Mouse (Mus musculus) left cerebral cortex, adult 18-20 months (tissue): Measurements from ENCODE around the gene Snx11. TPM values are rescaled to one million over a fixed set of nuclear protein-coding genes. Genes with fewer than 3 reads are reported as not detected.

ENCODE experiments used
- DNase-seq, 2 experiments: peaks; one replicate each; pipeline ENCODE4 v3.0.0; 2021 to 2022; ENCODE audit warnings: low spot score in 2 of 2, mixed read lengths in 1 of 2
- total RNA-seq, 2 experiments: library from RNA; stranded (reverse); gene quantifications; 2 replicates each; pipeline ENCODE4 v1.2.3; 2021

Gene Snx11
- total RNA-seq, 2 experiments from 2014 or later = 48.8 to 48.9 TPM

DNA sequence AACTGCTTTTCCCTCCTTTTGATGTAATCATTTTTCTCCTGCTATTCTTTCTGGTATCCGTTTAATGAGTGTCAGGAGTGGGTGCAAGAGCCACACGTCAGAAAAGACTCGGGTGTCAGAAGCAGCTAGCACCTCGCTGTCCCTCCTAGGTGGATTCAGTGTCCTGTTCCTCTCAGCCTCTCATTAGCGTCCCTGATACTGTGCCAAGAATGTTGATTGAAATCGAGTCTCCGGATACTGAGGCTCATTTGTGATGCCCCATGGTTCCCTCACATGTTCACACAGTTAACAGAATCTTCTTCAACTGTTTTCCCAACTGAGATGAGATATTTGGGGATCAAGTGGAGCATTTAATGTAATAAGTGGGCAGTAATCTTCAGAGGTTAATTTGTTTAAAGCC, 58.8 kb downstream of the Snx11 start:
- DNase-seq = no peak

Other genes with a start within 250 kb of the Snx11 start
- gene Cbx1, start 11.6 kb upstream of the Snx11 start, total RNA-seq = 10 to 100 TPM; 40.8 to 43.3 TPM
- gene Nfe2l1, start 52.4 kb upstream of the Snx11 start, total RNA-seq = 100 to 1,000 TPM; 292 to 305 TPM
- gene Copz2, start 72.3 kb upstream of the Snx11 start, total RNA-seq = 1 to 10 TPM; 5.9 to 6.3 TPM
- gene Cdk5rap3, start 138.9 kb upstream of the Snx11 start, total RNA-seq = 10 to 100 TPM; 27.5 to 31.8 TPM
- gene Prr15l, start 150.5 kb upstream of the Snx11 start, total RNA-seq = not detected
- gene Pnpo, start 166.4 kb upstream of the Snx11 start, total RNA-seq = 10 to 100 TPM; 41.9 TPM
- gene Sp2, start 205.4 kb upstream of the Snx11 start, total RNA-seq = 10 to 100 TPM; 11.4 to 11.9 TPM
- gene Sp6, start 235.8 kb upstream of the Snx11 start, total RNA-seq = 1 to 10 TPM; 1.4 to 2.0 TPM